Mouse (Mus musculus) bone marrow macrophage, adult 2 months (primary cell): ENCODE measurements around the gene Nol7.

Source experiments
- CTCF ChIP-seq: IDR thresholded peaks from 2 replicates; pipeline ENCODE4 v1.5.1; 2012; ENCODE audit warnings: low read depth, mild to moderate bottlenecking, low read length, moderate library complexity
- POLR2A ChIP-seq: IDR thresholded peaks from 2 replicates; pipeline ENCODE4 v1.6.1; 2012; ENCODE audit warnings: mild to moderate bottlenecking, low read depth, low read length, borderline replicate concordance

GRCm38 (mm10) chr13:43442551-43442950, 44.4 kb downstream of the Nol7 start:
- TF ChIP-seq CTCF (no peak), POLR2A (no peak)
